Mouse (Mus musculus): ENCODE measurements around the gene Cmas. TPM values are rescaled to one million over a fixed set of nuclear protein-coding genes. Genes with fewer than 3 reads are reported as not detected.

Cmas gene
- total RNA-seq, 2 experiments from 2014 or later: 107 to 111 TPM

- intact Hi-C loops (cut with DNase I): loop anchor here (10.0 kb wide), 2 partner anchors 149 to 291 kb away; partner anchors contain the start of gene St8sia1
- no peak for DNase-seq (ENCODE audit: extremely low spot score in 1 of 2, low spot score in 2 of 2)
- H3K4me3 ChIP-seq: no peak overlapping the region
- TF ChIP-seq CTCF (IDR thresholded peaks at IDR 0.05): no peak
- H3K27ac ChIP-seq: no peak overlapping the region
These were observed 59.0 kb downstream of the Cmas start for GRCm38 (mm10) chr6:142815513-142815912.

- intact Hi-C loops (cut with DNase I): loop anchor here (10.0 kb wide), 2 partner anchors 146 to 294 kb away; partner anchors contain the start of gene St8sia1
- DNase-seq (ENCODE audit: extremely low spot score in 1 of 2, low spot score in 2 of 2): no peak
- Histone ChIP-seq H3K27ac (no peak overlapping the region), H3K4me3 (no peak overlapping the region)
- TF ChIP-seq CTCF (IDR thresholded peaks at IDR 0.05): no peak
These were observed 61.8 kb downstream of the Cmas start for GRCm38 (mm10) chr6:142818306-142818705.

GRCm38 (mm10) chr6:142823008-142823787 is 66.7 kb downstream of the Cmas start:
- H3K27ac ChIP-seq: no peak overlapping the region
- intact Hi-C loops (cut with DNase I): no loop called here
- no peak overlapping the region for H3K4me3 ChIP-seq
- no peak for DNase-seq (ENCODE audit: extremely low spot score in 1 of 2, low spot score in 2 of 2)
- no peak for TF ChIP-seq CTCF (IDR thresholded peaks at IDR 0.05)

Other genes with a start within 250 kb of the Cmas start
- 100 to 1,000 TPM; 818 to 835 TPM for gene Ldhb, start 248.7 kb upstream of the Cmas start, total RNA-seq (2021)
- gene Kcnj8, start 185.1 kb upstream of the Cmas start, total RNA-seq (2021): 1 to 10 TPM; 1.9 to 2.4 TPM
- gene Abcc9, start 54.4 kb upstream of the Cmas start, total RNA-seq (2021): 1 to 10 TPM; 4.0 to 4.7 TPM
- not detected for gene Sult6b2, start 47.8 kb downstream of the Cmas start, total RNA-seq (2021)
- gene St8sia1, start 207.8 kb downstream of the Cmas start, total RNA-seq (2021): 10 to 100 TPM; 29.8 to 30.8 TPM

Data from left cerebral cortex, adult 2 months (tissue).